Comparison of ENCODE assay signal across 8 mouse cellular contexts in genomic region chr4:43578376-43579204, GRCm38 (mm10). TPM values are rescaled to one million over a fixed set of nuclear protein-coding genes. Genes with fewer than 3 reads are reported as not detected.
DNase-seq lines count a peak whose midpoint lies in the region; ATAC-seq and TF ChIP-seq lines count a peak whose summit lies in the region.

Gene Rgp1 (plus strand): TSS chr4:43578715.
Gene Gba2 (minus strand): TSS chr4:43578873.

- WGBS in hindbrain, postnatal 0 days = under 1% methylated on average over 70 of the region's 76 CpGs
- WGBS in macrophage (ENCODE audit: missing documents) = under 1% methylated on average over 75 of the region's 76 CpGs

- peak; percentile 73 to 84 for DNase-seq in gastrocnemius, adult 8-10 months (ENCODE audit: low spot score in 2 of 2)
- peak; percentile 89 for DNase-seq in hindbrain, postnatal 0 days (ENCODE audit: low spot score)
- DNase-seq in left cerebral cortex, adult 2 months (ENCODE audit: extremely low spot score in 1 of 2, low spot score in 2 of 2) = peak; percentile 83 to 84
- peak; percentile 75 for DNase-seq in retina, postnatal 7 days (ENCODE audit: low read depth, low spot score)
- peak; percentile 87 to 94 for DNase-seq in urinary bladder, adult 18-20 months (ENCODE audit: low spot score in 2 of 2)

- peaks cover 11% of the 10 kb centered on the region for H3K4me1 ChIP-seq in hindbrain, postnatal 0 days (ENCODE audit: insufficient read depth, low read length)

- TF ChIP-seq CTCF in hindbrain, postnatal 0 days (IDR thresholded peaks at IDR 0.05; ENCODE audit: low read depth) = peak; percentile 39
- TF ChIP-seq CTCF in left cerebral cortex, adult 2 months (IDR thresholded peaks at IDR 0.05) = peak; percentile 29

- peak; percentile 89 for ATAC-seq in activated CD4-positive, CD25-positive, alpha-beta regulatory T cell, adult 4 months
- ATAC-seq in common myeloid progenitor, adult 5-6 weeks (replicated peaks; ENCODE audit: low read depth, poor library complexity, severe bottlenecking) = peak; percentile 89
- peak; percentile 88 for ATAC-seq in hindbrain, postnatal 0 days

- H3K9me3 ChIP-seq in hindbrain, postnatal 0 days (ENCODE audit: low read length) = no peaks in the 10 kb centered on the region

- no peaks in the 10 kb centered on the region for H3K27me3 ChIP-seq in hindbrain, postnatal 0 days (ENCODE audit: insufficient read depth, low read length)

- H3K36me3 ChIP-seq in hindbrain, postnatal 0 days (ENCODE audit: insufficient read depth, low read length) = peaks cover 44% of the 10 kb centered on the region
- H3K36me3 ChIP-seq in macrophage (ENCODE audit: inconsistent target) = peaks cover 27% of the 10 kb centered on the region

- peak within 1 kb of the TSS; percentile 70 for H3K27ac ChIP-seq in hindbrain, postnatal 0 days
- peak within 1 kb of the TSS; percentile 95 for H3K27ac ChIP-seq in left cerebral cortex, adult 2 months
- peak within 1 kb of the TSS; percentile 57 for H3K27ac ChIP-seq in macrophage

- H3K4me2 ChIP-seq in hindbrain, postnatal 0 days (ENCODE audit: low read depth, low read length) = peak within 1 kb of the TSS; percentile 82

- peak within 1 kb of the TSS; percentile 60 for H3K4me3 ChIP-seq in hindbrain, postnatal 0 days (ENCODE audit: low read length)
- H3K4me3 ChIP-seq in left cerebral cortex, adult 2 months = peak within 1 kb of the TSS; percentile 90
- peak within 1 kb of the TSS; percentile 77 for H3K4me3 ChIP-seq in macrophage (ENCODE audit: inconsistent target)

- H3K9ac ChIP-seq in hindbrain, postnatal 0 days (replicated peaks; ENCODE audit: low read length) = peak within 1 kb of the TSS; percentile 71

- H3K79me2 ChIP-seq in macrophage (ENCODE audit: inconsistent target) = peaks cover 32% of the 10 kb centered on the region; the same call in 1 of the 2 replicates

- intact Hi-C loops in left cerebral cortex, adult 2 months (cut with DNase I) = loop anchor here (1.0 to 5.0 kb wide), 4 partner anchors 16 to 136 kb away; partner anchors contain the start of genes Creb3, Hint2, Tesk1 and Tln1

RNA-seq across cellular contexts. Expression of gene Rgp1, which starts in this region (rescaled TPM):
- 10 to 100 TPM; 10.8 to 12.4 TPM for polyA plus RNA-seq in activated CD4-positive, CD25-positive, alpha-beta regulatory T cell, adult 4 months (2017; shearing (Covaris generic))
- total RNA-seq in common myeloid progenitor, adult 5-6 weeks (2017) = 14.4 and 35.2 TPM in 2 replicates
- total RNA-seq in gastrocnemius, adult 8-10 months (2022) = 10 to 100 TPM; 22.8 to 26.9 (median 23.5) TPM
- total RNA-seq in hindbrain, postnatal 0 days (2014; rRNA removed) = 18.9 and 31.2 TPM in 2 replicates
- polyA plus RNA-seq in hindbrain, postnatal 0 days (2015; fragmentation: Nextera tagmentation; extraction: Ambion mirVana) = 11.5 and 13.5 TPM in 2 replicates
- 10 to 100 TPM; 49.6 to 55.4 TPM for total RNA-seq in left cerebral cortex, adult 2 months (2021)
- 100 to 1,000 TPM in 3 of 26 experiments, 10 to 100 TPM in 23; 18.8 to 127 (median 60.4) TPM for total RNA-seq in macrophage (2018; cell fraction: chromatin; rRNA removed)
- total RNA-seq in macrophage (2018; cell fraction: cytosol; rRNA removed) = 10 to 100 TPM; 12.4 to 25.8 (median 19.7) TPM
- total RNA-seq in macrophage (2018; cell fraction: nucleus; rRNA removed) = 10 to 100 TPM; 16.6 to 67.8 (median 38.6) TPM
- 17.6 to 45.0 TPM (median 21.9 TPM) in 3 replicates for polyA plus RNA-seq in macrophage (2018)

RNA-seq across cellular contexts. Expression of gene Gba2, which starts in this region (rescaled TPM):
- polyA plus RNA-seq in activated CD4-positive, CD25-positive, alpha-beta regulatory T cell, adult 4 months (2017; shearing (Covaris generic)) = 10 to 100 TPM; 12.7 to 14.4 TPM
- 10.2 and 11.8 TPM in 2 replicates for total RNA-seq in common myeloid progenitor, adult 5-6 weeks (2017)
- 1 to 10 TPM; 3.8 to 4.4 (median 4.2) TPM for total RNA-seq in gastrocnemius, adult 8-10 months (2022)
- 34.0 and 36.3 TPM in 2 replicates for total RNA-seq in hindbrain, postnatal 0 days (2014; rRNA removed)
- 45.4 and 47.6 TPM in 2 replicates for polyA plus RNA-seq in hindbrain, postnatal 0 days (2015; fragmentation: Nextera tagmentation; extraction: Ambion mirVana)
- 10 to 100 TPM; 69.2 to 70.6 TPM for total RNA-seq in left cerebral cortex, adult 2 months (2021)
- 10 to 100 TPM in 18 of 26 experiments, 1 to 10 TPM in 8; 2.7 to 52.8 (median 21.1) TPM for total RNA-seq in macrophage (2018; cell fraction: chromatin; rRNA removed)
- 10 to 100 TPM in 2 of 26 experiments, 1 to 10 TPM in 24; 3.1 to 11.9 (median 7.6) TPM for total RNA-seq in macrophage (2018; cell fraction: cytosol; rRNA removed)
- total RNA-seq in macrophage (2018; cell fraction: nucleus; rRNA removed) = 10 to 100 TPM in 17 of 26 experiments, 1 to 10 TPM in 9; 4.5 to 31.6 (median 15.2) TPM
- 5.4 to 9.2 TPM (median 8.6 TPM) in 3 replicates for polyA plus RNA-seq in macrophage (2018)

Comparison
In these comparisons a context has a peak if more than half of its experiments do, and no peak if none do; other contexts are left out.
1. Peak in every context shown above with its lines: DNase-seq, ATAC-seq, H3K4me3 ChIP-seq and H3K27ac ChIP-seq.